Mouse (Mus musculus) cerebellum, adult 11 months (tissue): ENCODE data around the gene Gsk3b.
A peak's percentile ranks its signal among the peaks of the same experiment; 100 is the strongest.
"Not testable (repeated sequence)": the region's sequence is repeated elsewhere in the genome, so short reads cannot be mapped to it uniquely, and the experiment has no call there.

ENCODE experiments used
- DNase-seq: peaks from one replicate; pipeline ENCODE4 v3.0.0; 2022

Gene Gsk3b

DNA sequence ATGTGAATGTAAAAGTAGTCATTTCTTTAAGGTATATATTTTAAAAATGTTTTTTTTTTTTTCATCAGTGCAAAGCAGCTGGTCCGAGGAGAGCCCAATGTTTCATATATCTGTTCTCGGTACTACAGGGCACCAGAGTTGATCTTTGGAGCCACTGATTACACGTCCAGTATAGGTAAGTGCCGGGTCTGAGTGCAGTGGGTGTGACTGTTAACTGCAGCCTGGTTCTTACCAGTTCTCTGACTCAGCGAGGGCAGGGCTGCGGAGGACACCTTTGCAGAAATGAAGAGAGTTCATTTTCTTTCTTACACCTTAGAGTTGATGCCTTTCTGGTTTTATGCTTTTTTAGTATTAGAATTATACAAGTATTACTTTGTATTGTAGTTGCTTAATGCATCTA lies 102.7 kb downstream of the Gsk3b start:
- DNase-seq, result no peak

DNA sequence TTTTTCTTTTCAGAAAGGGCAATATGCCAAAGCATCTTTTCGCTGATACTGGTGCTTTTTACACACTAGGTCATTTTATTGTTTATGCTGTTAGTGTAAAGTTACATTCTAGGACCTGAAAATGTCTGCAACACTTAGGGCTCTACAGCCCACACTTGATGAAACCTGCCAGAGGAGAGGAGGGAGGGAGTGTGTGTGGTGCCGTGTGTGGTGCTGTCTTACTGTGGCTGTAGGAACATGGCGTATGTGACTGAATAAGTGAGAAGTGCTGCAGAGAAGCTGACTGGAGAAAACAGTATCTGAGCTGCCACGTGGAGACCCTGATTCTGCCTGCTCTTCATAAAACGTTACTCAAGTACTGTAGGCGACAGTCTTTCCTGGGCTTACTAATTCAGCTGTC lies 103.8 kb downstream of the Gsk3b start:
- DNase-seq, result no peak

DNA sequence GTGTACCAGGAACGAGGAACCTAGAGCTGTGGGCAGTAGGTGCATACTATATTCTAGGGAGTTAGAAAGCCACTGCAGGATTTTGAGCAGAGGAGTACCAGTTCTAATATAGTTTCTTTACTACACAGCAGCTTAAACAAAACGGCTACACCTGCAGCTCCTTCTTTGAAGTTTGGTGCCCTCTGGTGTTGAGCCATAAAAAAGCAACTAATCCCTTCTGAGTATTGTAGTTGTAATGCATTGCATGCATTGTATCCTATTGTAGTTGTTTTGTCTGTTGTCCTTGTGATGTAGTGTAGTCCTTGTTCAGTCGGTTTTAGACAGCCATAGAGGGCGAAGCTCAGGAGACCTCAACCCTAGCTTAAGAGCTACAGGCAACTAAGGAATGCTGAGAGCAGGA lies 108.5 kb downstream of the Gsk3b start:
- DNase-seq, result peak; percentile 60

DNA sequence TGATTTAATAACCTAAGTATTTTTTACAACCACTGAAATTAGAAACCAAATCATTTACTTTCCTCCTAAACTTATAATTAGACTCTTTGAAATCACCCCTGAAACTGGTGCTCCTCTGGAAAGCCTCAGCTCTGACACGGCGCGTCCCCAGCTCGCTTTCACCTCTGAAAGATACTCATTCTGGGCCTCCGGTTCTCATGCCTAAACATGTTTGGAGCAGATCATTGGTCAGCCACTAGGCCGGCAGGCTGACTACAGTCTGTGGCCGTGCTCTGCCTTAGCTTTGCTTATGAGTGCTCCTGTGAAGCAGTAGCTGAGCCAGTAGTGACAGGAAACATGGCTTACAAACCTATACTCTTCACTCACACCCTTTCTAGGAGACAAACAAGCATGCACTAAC lies 116.5 kb downstream of the Gsk3b start:
- no peak for DNase-seq

DNA sequence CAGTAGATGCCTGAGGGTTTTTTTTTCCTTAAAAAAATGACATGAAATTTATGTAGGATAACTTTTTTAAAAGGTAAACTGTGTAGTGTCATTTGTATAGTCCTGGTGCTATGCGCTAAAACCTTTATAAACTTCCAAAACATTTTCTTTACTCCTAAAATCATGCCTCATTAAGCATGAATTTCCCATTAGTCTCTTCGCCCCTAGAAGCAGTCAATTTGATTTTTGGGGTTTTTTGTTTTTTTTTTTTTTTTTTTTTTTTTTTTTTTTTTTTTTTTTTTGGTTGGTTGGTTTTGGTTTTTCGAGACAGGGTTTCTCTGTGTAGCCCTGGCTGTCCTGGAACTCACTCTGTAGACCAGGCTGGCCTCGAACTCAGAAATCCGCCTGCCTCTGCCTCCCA lies 133.7 kb downstream of the Gsk3b start:
- not testable (repeated sequence) for DNase-seq

DNA sequence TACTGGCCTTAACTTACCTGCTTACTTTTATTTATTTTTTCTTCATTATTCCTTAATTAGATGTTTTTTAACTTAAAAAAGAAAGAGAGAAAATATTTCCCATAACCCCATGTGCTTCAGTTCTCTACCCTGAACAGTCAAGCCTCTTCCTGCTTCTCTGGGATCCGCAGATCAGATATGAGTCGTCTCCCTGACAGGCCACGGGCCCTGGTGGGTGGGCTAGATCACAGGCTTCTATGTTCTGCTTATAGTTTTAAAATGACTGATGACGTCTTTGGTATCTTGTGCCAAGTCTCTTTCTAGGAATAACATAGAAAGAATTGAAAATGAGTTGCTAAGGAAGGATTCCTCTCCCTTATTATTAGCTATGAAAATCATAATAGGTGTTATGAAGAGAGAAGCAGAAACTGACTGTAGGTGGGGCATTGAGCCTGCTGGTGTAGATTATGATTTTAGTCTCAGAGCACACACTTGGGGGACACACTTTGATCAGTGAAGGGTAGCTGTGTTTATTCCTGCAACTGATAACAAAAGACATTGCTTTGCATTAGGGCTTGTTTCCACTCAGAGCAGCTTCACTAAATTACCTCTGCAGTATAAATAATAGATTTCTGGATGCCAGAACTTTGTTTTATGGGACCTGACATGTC lies 148.3 kb downstream of the Gsk3b start:
- DNase-seq, result no peak

DNA sequence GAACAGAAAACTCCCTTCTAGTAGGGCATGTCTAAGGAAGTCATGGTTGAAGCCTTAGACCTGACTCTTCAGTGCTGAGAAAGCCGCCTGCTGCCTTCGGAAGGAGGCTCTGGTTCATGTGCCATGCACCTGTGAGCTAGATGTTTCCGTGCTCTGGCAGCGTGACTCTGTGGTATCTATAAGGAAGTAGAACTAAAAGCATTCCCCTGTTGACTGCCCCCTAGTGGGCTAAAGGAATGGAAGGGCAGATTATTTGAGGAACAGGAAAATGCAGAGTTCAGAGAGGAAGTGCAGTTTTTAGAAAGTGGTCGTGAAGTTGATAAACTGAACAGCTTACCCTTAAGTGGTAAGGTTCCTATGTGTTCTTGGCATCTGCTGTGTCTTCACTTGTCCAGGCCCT lies 150.9 kb downstream of the Gsk3b start:
- DNase-seq, result no peak

DNA sequence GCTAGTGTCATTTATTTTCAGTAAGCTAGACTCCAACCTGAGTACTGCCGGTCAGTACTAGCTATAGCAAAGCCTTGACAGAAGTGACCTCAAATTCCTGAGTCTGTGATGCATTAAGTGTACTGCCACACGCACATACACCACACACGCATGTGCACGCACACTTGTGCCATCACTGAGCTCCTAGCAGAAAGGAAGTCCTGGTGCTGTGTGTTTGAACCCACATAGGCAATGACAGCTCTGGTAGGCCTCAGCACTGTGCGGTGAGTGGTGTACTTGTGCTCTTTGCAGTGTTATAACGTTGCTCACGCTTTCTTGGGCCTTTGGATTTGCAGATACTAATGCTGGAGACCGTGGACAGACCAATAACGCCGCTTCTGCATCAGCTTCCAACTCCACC lies 151.4 kb downstream of the Gsk3b start:
- DNase-seq, result no peak

DNA sequence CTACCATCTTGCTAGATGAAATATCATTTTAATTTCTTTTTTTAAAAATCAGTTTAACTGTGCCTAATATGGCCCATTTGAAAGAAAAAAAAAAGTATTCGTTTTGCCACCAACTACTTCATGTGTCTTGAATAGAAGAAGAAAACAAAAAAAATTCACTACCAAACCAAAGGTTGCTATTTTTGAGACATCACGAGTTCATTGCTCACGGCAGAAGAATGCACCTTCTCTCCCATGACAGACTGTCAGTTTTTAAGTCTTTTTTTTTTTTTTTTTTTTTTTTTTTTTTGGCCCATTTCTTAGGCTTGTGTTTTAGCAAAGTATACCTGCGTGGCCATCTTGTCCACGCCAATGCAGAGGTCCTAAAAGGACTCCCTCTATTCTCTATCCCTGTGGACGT lies 155.3 kb downstream of the Gsk3b start:
- DNase-seq, result no peak

DNA sequence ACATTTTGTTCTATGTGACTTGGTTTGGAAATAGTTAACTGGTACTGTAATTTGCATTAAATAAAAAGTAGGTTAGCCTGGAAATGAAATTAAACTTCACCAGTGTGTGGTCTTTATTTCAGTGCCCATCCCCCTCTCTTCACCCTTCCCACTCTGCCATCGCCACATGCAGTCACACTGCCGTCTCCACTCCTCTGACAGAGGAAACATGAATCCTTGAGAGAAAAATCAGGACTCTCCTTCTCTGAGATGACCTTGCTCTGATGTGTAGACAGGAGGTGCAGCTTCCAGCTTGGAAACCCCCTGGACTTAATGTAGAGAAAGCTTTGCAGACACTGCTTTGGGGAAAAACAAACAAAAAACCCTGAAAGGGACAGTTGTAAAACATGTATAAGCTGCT lies 156.6 kb downstream of the Gsk3b start:
- DNase-seq, result no peak

DNA sequence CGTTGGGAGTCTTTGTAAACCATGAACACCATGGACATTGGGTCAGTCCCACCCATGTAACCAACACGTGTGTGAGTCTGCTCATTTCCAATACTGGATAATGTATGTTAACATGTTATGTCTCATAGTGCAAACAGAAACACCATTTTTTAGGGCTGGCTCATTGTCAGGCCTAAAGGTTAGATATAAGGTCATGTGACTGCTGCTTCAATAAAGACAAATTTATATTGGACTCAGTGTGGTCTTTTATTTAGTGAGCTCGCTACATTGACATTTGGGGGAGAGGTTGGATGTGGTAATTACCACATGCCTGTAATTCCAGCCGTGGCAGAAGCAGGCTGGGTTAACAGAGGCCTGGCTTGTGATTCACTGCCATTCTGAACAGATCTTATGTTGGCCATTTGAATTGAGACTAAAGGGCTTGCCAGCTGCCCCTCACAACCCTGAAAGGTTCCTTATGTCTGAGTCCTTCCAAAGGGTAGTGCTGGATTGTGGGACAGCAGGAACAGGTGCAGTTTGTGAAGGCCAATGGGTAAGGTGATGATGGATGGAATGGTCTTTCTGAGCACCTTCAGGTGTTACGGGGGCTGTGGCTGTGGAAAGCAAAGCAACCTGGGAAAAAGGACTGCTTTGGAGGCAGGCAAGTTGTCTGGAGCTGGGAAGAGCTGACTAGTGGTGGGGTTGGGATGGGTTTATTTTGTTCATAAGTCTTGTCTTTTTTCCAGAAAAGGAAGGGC lies 157.2 kb downstream of the Gsk3b start:
- no peak for DNase-seq

DNA sequence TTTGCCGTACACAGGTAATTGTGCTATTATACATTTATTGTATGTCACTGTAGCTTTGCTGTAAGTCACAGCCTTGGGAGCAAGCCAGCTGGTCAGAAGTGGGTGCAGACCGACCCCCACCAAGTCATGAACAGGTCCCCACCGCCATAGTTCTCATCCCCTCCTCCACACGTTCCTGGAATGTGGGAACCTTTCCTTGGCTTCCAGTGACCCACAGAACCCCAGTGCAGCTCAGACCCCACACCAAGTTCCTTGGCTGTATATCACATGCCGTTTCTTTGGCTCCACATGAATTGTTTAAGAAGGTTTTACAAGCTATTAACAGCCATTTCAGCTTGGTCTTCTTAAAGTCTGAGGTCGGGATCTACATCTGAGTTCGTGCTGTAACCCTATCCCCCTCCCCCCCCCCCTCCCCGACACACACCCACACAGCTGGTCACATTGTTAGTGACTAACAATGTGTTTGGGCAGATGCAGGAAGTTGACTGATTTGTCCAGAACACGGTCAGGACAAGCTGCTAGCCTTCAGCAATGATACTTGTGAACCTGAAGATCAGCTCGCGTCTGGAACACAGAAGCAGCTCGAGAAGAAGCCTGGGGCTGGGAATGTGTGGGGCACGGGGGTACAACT lies 159.6 kb downstream of the Gsk3b start:
- DNase-seq, result no peak

DNA sequence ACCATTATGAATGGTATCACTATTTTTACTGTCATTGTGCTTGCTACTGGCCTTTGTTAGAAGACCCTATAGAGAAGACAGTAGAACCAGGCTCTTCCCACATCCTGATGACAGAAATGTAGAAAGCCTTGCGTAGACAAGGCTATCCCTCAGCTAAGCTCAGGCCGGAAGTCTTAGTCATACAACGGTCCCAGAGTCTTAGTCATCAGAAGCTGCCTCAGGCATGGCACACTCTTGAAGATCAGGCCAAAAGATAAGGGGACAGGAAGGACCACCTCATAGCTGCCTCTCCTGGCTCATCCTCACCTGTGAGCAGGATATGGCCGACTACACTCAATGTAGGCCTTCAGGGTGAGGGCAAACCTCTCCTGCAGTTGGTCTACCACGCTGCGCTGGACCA lies 161.7 kb downstream of the Gsk3b start:
- no peak for DNase-seq

DNA sequence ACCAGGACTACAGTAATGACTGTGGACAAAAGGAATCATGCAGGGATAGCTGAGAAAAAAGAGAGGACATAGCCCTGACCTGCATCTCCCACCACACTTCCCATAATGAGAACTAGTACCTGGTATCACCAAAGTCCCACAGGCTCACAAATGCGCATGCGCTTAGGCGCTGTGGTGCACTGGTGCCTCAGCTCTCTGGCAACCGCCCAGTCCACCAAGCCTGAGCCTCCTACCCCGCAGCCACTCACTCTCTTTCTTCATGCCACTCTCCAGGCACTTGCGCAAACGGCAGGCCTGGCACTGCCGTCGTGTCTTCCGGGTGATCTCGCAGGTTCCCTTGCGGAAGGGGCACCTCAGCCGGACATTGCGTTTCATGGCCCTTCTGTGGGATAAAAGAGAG lies 165.2 kb downstream of the Gsk3b start:
- DNase-seq, result no peak

DNA sequence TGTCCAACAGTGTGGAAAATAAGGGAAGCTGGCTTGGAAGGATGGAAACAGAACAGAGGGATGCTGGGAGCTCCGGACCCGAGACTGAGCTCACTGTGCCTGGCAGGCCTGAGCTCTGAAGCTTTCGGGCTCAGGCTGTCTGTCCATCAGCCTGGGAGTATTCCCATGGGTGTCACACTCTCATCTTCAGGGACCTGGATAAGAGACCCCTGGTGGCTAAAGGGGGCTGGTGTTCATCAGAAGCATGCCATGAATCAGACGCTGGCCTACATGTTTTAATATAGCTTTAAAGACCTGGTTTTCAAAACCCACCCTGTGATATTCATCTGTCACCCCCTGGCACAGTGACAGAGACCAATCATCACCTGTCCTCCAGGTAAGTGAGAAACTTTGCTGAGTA lies 166.3 kb downstream of the Gsk3b start:
- DNase-seq, result no peak

DNA sequence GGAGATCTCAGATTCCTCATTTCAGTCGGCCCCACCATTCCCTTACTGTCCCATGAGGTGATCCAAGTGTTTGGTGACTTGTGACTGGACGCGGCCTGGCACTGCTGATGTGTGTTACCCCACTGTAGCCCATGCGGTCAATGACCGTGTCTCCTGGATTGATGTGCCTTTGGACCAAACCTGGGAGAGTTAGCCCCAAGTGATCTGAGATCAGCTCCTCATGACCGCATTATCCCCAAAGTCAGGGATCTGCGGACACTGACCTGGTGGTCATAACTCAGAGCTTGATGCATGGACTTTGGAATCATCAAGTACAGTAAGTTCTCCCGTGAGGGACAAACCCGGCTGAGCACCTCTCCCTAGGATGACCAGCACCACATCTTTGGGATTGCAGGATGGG lies 167.1 kb downstream of the Gsk3b start:
- no peak for DNase-seq

DNA sequence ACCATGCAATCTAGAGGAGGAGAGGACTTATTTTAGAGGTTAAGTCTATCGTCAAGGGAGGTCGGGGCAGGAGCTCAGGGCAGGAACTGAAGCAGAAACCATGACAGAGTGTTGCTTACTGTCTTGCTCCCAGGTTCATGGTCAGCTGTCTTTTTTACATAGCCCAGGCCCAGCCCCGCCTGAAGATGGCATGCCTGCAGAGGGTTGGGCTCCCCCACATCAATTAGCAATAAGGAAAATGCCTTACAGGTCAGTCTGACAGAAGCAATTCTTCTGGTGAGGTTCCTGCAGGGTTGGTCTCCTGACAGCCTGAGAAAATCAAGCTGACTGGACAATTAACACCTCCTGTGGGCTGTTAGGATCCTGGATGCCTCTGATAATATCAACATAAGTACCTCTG lies 182.8 kb downstream of the Gsk3b start:
- no peak for DNase-seq

DNA sequence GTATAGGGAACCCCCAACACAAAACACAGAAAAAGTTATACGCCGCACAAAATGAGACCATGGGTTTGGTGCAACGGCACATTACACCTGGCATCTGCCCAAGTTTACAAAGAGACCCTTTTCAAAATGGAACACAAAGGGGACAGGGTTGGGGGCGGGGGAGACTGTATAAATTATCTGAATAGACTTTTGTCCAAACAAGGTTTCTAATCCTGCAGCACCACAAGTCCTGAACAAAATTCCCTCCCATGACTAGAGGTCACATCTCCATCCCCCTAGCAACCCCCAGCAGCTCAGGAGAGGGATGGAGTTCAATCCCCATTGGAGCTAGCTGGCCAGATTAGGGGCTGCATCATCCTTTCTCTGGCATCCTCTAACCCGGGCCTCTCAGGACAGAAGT lies 183.7 kb downstream of the Gsk3b start:
- DNase-seq, result no peak

DNA sequence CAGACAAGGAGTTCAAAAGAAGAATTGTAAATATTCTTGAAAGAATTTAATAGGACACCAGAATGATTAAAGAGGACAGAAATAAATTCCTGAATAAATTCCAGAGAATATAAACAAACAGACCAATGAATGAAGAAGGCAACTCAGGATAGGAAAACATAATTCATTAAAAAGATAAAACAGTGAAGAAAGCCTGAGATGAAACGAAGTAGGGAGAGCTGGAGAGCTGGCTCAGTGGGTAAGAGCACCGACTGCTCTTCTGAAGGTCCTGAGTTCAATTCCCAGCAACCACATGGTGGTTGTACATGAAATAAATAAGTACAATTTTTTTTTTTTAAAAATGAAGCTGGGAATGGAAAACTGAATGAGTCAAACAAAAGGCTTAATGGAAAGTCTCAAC lies 185.9 kb downstream of the Gsk3b start:
- no peak for DNase-seq

DNA sequence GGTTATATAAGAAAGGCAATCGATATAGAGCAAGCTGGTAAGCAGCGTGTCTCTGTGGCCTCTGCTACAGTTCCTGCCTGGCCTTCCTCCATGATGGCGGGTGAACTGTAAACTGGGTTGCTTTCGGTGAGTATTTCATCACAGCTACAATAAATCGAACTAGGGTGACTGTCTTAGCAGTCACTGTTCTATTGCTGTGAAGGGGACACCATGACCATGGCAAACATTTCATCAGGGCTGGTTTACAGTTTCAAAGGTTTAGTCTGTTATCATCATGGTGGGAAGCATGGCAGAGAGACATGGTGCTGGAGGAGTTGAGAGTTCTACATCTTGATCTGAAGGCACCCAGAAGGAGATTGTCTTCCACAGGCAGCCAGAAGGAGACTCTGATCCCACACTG lies 191.0 kb downstream of the Gsk3b start:
- no peak for DNase-seq

DNA sequence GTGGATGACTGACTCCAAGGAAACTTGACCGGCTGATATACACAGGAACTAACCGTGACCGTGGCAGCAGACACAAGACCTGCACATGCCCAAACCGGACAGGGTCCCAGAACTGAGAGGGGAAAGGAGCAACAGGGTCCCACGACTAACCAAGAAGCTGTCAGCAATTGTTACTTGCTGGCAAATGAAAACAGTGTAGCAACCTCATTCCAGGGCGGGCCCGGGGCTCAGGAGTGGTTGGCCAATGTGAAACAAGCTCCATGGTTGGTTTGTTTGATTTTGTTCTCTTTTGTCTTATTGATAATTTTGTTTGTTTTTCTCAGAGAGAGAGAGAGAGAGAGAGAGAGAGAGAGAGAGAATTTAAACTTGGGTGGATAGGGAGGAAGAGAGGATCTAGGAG lies 192.2 kb downstream of the Gsk3b start:
- no peak for DNase-seq

DNA sequence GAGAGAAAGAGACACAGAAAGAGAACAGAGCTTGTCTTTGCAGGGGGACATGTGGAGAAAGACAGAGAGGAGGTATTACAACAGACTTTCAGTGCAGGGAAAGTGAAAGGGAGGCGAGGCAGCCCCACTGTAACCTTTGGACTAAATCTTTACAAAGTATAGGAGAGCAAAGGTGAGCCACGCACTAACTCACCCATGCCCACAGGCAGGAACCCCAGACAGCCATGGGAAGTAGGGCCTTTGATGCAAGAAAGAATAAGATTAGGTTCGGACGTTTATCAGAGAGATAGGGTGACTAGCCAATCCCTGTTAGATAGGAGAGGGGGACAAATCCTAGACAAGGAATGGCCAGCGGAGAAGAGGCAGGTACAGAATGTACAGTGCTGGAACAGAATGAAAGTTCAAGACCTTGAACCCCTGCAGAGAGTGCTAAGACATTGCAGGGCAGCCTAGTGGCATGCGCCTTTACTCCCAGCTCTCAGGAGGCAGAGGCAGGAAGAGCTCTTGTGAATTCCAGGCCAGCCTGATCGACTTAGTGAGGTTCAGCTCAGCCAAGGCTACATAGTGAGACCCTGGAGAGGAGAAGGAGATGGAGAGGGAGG lies 193.9 kb downstream of the Gsk3b start:
- no peak for DNase-seq

DNA sequence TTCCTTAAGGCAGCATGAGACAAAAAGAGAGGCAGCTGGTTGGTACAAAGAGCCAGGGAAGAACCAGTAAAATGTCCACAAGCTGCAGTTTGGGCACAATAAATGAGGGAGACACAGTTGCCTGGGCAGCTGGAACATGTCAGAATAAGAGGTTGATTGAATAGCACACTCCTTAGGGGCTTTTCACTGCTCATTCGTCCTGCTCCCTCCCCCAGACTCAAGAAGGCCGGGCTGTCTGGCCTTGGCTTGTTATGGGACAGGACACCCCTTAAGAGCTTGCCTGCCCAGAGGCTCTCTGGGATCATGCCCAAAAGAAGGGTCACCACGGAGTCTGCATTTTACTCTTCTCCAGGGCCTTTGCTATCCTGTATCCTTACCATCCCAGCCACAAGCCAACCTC lies 194.5 kb downstream of the Gsk3b start:
- no peak for DNase-seq

DNA sequence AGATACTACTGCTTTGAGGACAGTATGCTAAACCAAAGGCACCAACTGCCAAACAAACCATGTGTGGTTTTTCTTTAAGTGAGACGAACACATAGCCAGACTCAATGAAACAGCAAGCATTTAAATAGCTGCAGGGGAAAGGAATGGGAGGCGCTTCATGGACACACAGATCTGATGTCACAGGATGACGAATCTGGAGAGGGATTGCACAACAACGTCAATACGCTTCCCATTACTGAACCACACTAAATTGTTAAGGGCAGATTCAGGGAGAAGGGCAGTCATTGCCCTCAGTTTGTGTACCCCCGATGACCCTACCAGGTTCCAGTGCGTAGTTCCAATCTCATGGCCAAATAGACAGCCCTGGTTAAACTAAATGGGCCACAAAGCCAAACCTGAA lies 197.0 kb downstream of the Gsk3b start:
- no peak for DNase-seq
